Mouse (Mus musculus) heart, embryonic 16.5 days (tissue): ENCODE data around the gene Fam151b. TPM values are rescaled to one million over a fixed set of nuclear protein-coding genes. Genes with fewer than 3 reads are reported as not detected.

Experiments
- polyA plus RNA-seq: library from polyadenylated mRNA; unstranded; fragments of >200 nt; fragmentation: Nextera tagmentation; extraction: Ambion mirVana; gene quantifications from 2 replicates; pipeline ENCODE4 v1.2.1, GENCODE M21; 2015

Fam151b gene
- polyA plus RNA-seq, 1 experiment from 2014 or later, result not detected

Other genes with a start within 250 kb of the Fam151b start
- gene Gm20379, start 178.0 kb downstream of the Fam151b start, polyA plus RNA-seq, result 0.61 and 0.77 TPM in 2 replicates
- gene Dhfr, start 129.3 kb downstream of the Fam151b start, polyA plus RNA-seq, result 10.7 and 11.8 TPM in 2 replicates
- gene Msh3, start 129.0 kb downstream of the Fam151b start, polyA plus RNA-seq, result 14.2 and 14.5 TPM in 2 replicates
- 0.12 and 0.16 TPM in 2 replicates for gene Ankrd34b, start 58.1 kb downstream of the Fam151b start, polyA plus RNA-seq
- gene Zfyve16, start 46.9 kb upstream of the Fam151b start, polyA plus RNA-seq, result 7.0 and 7.5 TPM in 2 replicates
- not detected in 2 replicates for gene Spz1, start 92.2 kb upstream of the Fam151b start, polyA plus RNA-seq
- gene Serinc5, start 127.1 kb upstream of the Fam151b start, polyA plus RNA-seq, result 11.0 and 13.6 TPM in 2 replicates